Comparison of ENCODE assay signal across 19 mouse cellular contexts in the genomic region with DNA sequence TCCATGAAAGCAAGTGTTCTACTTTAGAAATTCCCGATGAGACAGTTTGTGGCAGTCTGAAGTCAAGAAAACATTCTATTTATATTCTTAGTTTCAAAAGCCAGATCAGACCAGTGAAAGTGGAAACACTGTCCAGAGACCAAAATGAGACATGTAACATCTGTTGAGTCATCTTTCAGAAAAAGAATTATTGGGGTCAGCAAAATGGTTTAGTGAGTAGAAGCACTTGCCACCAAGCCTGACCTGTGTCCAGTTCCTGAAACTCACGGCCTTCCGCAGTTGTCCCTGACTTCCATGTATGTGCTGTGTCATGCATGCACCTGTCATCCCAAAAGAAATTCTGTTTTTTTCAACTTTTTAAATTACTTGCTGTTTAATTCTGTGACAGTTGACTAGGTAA.
"Had no signal": no experiment of that assay in that cellular context is flagged by ENCODE, and none has a peak within 500 bp of the region (broad histone marks: within the 10 kb centered on the region; RNA-seq: fewer than 3 reads in every experiment).

No protein-coding gene starts in this region.

- H3K4me3 ChIP-seq: heart, embryonic 10.5 days; heart, embryonic 13.5 days; heart, embryonic 15.5 days; hindbrain, embryonic 13.5 days; hindbrain, embryonic 15.5 days; layer of hippocampus, adult 2 months; left cerebral cortex, adult 2 months; limb, embryonic 10.5 days; limb, embryonic 12.5 days; liver, embryonic 13.5 days had no signal

- H3K27me3 ChIP-seq: heart, embryonic 13.5 days; heart, embryonic 15.5 days; hindbrain, embryonic 15.5 days; limb, embryonic 12.5 days; liver, embryonic 13.5 days had no signal

- H3K9me3 ChIP-seq: heart, embryonic 10.5 days; heart, embryonic 13.5 days; heart, embryonic 15.5 days; hindbrain, embryonic 13.5 days; hindbrain, embryonic 15.5 days; limb, embryonic 10.5 days; limb, embryonic 12.5 days; liver, embryonic 13.5 days had no signal

- H3K9ac ChIP-seq: heart, embryonic 13.5 days; heart, embryonic 15.5 days; hindbrain, embryonic 15.5 days; limb, embryonic 12.5 days; liver, embryonic 13.5 days had no signal

- H3K36me3 ChIP-seq: heart, embryonic 15.5 days; hindbrain, embryonic 15.5 days; limb, embryonic 12.5 days had no signal

- H3K4me1 ChIP-seq: heart, embryonic 10.5 days; heart, embryonic 15.5 days; hindbrain, embryonic 15.5 days; limb, embryonic 10.5 days; limb, embryonic 12.5 days had no signal

- H3K27ac ChIP-seq: heart, embryonic 10.5 days; heart, embryonic 13.5 days; heart, embryonic 15.5 days; hindbrain, embryonic 13.5 days; hindbrain, embryonic 15.5 days; hindbrain, postnatal 0 days; layer of hippocampus, adult 2 months; left cerebral cortex, adult 2 months; limb, embryonic 10.5 days; limb, embryonic 12.5 days had no signal

- H3K4me2 ChIP-seq: heart, embryonic 13.5 days; heart, embryonic 15.5 days; hindbrain, embryonic 13.5 days; hindbrain, embryonic 15.5 days; limb, embryonic 12.5 days; liver, embryonic 11.5 days; liver, embryonic 13.5 days had no signal

- DNase-seq: gastrocnemius, postnatal 10 days; gastrocnemius, postnatal 36 days; kidney, adult 11 months; kidney, adult 8-10 months; kidney, postnatal 10 days; kidney, postnatal 4 days; liver had no signal
